Mouse (Mus musculus) retina, postnatal 7 days (tissue): ENCODE measurements at regions not wholly inside any gene's neighbourhood (a gene's known extent, or its start where the extent isn't known, plus 50 kb on each side); places are given as distances from the start of the nearest gene placed in this dataset.

Experiments used
- DNase-seq: peaks from one replicate; pipeline ENCODE4 v3.0.0-alpha.2; 2012; ENCODE audit warnings: low read depth, low spot score

DNA sequence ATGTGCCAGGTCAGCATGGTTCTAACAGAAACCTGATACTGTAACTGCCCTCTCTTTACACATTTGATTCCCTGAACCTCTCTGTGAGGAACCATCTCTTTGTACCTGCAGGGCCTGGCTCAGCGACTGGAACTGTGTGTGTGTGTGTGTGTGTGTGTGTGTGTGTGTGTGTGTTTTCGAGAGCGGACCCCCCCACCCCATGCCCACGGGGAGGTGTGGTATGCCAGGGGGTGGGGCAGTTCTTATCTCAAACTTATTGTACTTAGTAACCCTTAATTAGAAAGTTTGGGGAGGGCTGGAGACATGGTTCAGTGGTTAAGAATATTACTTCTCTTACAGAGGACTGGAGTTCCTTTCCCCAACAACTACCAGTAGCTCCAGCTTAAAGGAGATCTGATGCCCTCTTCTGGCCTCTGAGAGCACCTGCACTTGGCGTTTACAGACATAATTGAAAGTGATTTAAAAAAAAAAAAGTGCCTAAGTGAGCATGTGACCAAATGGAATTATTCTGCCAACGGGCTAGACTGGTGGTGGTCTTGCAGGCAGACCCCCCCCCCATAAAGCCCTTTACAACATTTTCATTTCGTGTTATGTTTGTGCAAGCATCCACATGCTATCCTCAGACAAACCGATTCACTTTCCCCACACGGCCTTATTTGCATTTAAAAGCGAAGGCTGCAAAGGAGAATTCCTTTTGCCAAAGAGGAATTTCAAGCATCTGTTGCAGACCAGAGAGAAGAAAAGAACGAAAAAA is 77.7 kb upstream of the Med14 start:
- DNase-seq, result peak; percentile 53

- no peak for DNase-seq
Measured at GRCm38 (mm10) chrX:12837821-12838220, 75.9 kb upstream of the Med14 start.

GRCm38 (mm10) chrX:12834681-12835080 is 72.8 kb upstream of the Med14 start:
- no peak for DNase-seq

DNA sequence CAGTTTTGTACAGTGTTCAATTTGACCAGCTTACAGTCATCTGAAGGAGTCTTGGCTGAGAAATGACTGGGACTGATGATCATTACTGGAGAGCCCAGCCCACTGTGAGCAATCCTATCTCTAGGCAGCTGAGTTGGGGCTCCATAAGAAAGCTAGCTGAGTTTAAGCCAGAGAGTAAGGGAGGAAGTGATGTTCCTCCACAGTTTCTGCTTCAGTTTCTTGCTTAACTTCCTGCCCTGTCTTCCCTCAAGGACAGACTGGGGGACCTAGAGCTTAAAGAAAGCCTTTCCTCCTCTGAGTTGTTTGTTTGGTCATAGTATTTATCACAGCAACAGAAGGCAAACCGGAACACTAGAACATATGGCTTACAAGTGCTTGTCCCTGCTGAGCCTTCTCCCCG is 70.8 kb upstream of the Med14 start:
- DNase-seq, result no peak

DNA sequence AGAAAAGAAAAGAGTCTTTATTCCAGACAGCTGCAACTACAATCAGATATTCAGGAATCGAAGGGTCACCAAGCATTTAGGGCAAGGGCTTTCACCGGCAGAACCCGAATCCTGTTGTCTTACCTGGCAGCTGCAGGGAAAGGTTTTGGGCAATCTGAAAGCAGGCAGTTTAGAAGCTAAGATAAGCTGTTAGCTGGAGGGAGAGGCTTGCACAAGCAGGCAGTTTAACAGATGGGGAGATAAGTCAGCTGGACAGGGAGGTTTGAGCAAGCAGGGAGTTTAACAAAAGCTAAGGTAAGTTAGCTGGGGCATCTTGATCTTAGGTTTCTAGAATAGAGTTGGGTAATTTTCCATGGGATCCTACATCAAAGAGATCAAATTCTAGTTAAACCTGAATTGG is 67.3 kb upstream of the Med14 start:
- no peak for DNase-seq

DNA sequence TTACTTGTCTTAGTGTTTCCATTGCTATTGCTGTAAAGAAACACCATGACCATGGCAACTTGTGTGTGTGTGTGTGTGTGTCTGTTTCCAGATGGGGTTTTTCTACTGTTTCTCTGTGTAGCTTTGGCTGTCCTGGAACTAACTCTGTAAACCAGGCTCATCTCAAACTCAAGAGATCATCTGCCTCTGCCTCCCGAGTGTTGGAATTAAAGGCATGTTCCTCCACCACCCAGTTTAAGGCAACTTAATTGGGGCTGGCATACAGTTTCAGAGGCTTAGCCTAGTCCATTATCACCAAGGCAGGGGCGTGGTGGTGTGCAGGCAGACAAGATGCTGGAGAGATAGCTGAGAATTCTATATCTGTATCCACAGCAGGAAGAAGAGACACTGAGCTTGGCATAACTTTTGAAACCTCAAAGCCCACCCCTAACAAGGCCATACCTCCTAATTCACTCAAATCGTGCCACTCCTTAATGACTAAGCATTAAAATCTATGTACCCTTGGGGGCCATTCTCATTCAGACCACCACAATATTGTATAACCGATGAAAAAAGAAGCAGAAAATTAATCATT is 65.5 kb upstream of the Med14 start:
- no peak for DNase-seq

GRCm38 (mm10) chrX:12826646-12827045 is 64.8 kb upstream of the Med14 start:
- no peak for DNase-seq

DNA sequence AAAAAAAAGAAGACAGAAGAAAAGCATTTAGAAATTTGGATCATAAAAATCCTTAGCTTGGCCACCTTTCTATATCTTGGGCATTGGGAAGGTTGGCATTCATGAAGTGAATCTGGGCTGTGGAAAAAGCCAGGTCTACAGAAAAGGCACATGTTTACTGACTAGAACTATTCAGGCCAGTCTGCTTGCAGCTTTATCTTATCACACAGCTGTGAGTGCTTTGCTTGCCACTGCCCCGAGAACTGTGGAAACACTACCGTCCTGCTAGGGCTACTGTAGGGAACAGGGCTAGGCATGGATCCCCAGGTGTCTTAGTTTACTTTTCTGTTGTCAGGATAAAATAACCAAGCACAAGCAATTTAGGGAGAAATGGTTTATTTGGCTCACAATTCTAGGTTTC is 63.4 kb upstream of the Med14 start:
- DNase-seq, result no peak

- no peak for DNase-seq
Measured at GRCm38 (mm10) chrX:12824497-12824896, 62.6 kb upstream of the Med14 start.

DNA sequence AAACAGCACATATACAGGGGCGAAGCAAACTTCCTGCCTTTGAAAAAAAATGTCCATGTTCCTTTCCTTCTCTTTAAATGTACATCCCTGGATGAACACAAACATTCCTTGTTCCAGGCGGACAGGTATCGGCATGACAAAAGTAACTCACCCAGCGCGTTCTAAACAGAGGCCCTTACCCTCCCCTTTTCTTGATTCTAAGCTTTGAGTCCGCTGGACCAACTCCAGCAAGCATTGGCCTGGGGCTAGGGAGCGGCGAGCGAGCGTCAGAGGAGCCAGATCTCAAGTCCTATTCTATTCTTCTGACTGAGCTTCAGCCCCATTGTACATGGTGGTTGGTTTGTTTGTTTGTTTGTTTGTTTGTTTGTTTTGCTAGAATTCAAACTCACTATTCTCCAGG is 60.9 kb upstream of the Med14 start:
- DNase-seq, result no peak

- DNase-seq, result no peak
Measured at GRCm38 (mm10) chrX:12813083-12813660, 51.3 kb upstream of the Med14 start.
